Mouse (Mus musculus) cerebellum, adult 2 months (tissue): ENCODE results near the gene C130032M10Rik.

ENCODE experiments used
- CTCF ChIP-seq: fragments of 200-500 bp; IDR thresholded peaks from 2 replicates; pipeline ENCODE4 v1.5.1; 2011; ENCODE audit warnings: low read depth, mild to moderate bottlenecking, control low read depth, low read length, moderate library complexity, borderline replicate concordance; ENCODE audit not compliant: insufficient read depth
- POLR2A ChIP-seq: fragments of 200-500 bp; IDR thresholded peaks from 2 replicates; pipeline ENCODE4 v1.6.1; 2011; ENCODE audit warnings: low read length, control low read depth, borderline replicate concordance; ENCODE audit not compliant: insufficient read depth

- TF ChIP-seq POLR2A: no peak
- TF ChIP-seq CTCF: no peak
Observed at GRCm38 (mm10) chr9:114480940-114481339, 34.6 kb upstream of the C130032M10Rik start.
